Mouse (Mus musculus): ENCODE data around the gene Upk3bl. TPM values are rescaled to one million over a fixed set of nuclear protein-coding genes. Genes with fewer than 3 reads are reported as not detected.

Gene Upk3bl
- polyA plus RNA-seq, 1 experiment from 2014 or later: 1.2 TPM

- Histone ChIP-seq H3K36me3 (ENCODE audit: insufficient read depth, low read length) (peaks cover 3% of the 10 kb centered on the region; the same call in 1 of the 2 replicates), H3K4me2 (replicated peaks; ENCODE audit: low read depth, low read length) (no peak overlapping the region), H3K27ac (ENCODE audit: low read length) (no peak overlapping the region), H3K9me3 (ENCODE audit: low read length) (no peaks in the 10 kb centered on the region), H3K4me1 (ENCODE audit: insufficient read depth, low read depth, low read length) (peaks cover 2% of the 10 kb centered on the region), H3K4me3 (ENCODE audit: low read depth, low read length) (no peak overlapping the region), H3K27me3 (replicated peaks; ENCODE audit: insufficient read depth, low read length) (no peaks in the 10 kb centered on the region), H3K9ac (replicated peaks; ENCODE audit: low read depth) (no peak overlapping the region)
- ATAC-seq (no peak), DNase-seq (ENCODE audit: low spot score) (no peak)
- no peak for TF ChIP-seq EP300 (IDR thresholded peaks at IDR 0.05)
- WGBS: 74% methylated on average over 6 of the region's 6 CpGs
Measured at GRCm38 (mm10) chr5:136017262-136017661, 37.0 kb upstream of the Upk3bl start.

DNA sequence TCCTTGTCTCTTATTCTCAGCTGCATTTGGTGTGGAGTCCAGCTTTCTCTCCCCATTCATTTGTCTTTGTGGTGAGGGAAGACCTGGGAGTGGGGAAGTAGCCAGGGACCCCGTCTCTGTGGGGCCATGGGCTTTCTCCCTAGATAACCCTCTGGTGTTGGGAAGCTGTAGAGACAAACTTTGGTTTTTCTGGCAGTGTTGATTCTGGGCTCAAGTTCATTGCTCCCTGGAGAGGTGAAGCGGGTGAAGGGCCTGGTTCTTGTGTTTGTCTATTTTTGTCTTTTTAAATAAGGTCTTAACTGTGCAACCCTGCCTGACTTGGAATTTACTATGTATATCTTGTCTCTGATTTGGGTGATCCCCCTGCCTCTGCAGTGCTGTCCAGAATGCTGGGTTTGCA is 35.6 kb upstream of the Upk3bl start:
- no peak for DNase-seq (ENCODE audit: low spot score)
- no peak overlapping the region for H3K27ac ChIP-seq (ENCODE audit: low read length)
- H3K9me3 ChIP-seq (ENCODE audit: low read length): no peaks in the 10 kb centered on the region
- H3K27me3 ChIP-seq (replicated peaks; ENCODE audit: insufficient read depth, low read length): no peaks in the 10 kb centered on the region
- H3K4me2 ChIP-seq (replicated peaks; ENCODE audit: low read depth, low read length): no peak overlapping the region
- no peak overlapping the region for H3K9ac ChIP-seq (replicated peaks; ENCODE audit: low read depth)
- H3K4me3 ChIP-seq (ENCODE audit: low read depth, low read length): no peak overlapping the region
- 68% methylated on average over 2 of the region's 2 CpGs for WGBS
- H3K36me3 ChIP-seq (ENCODE audit: insufficient read depth, low read length): no peaks in the 10 kb centered on the region
- H3K4me1 ChIP-seq (ENCODE audit: insufficient read depth, low read depth, low read length): peaks cover 2% of the 10 kb centered on the region
- ATAC-seq: no peak
- TF ChIP-seq EP300 (IDR thresholded peaks at IDR 0.05): no peak
- TF ChIP-seq CTCF (IDR thresholded peaks at IDR 0.05): no peak

- Histone ChIP-seq H3K9ac (replicated peaks; ENCODE audit: low read depth) (no peak overlapping the region), H3K9me3 (ENCODE audit: low read length) (no peaks in the 10 kb centered on the region), H3K4me2 (replicated peaks; ENCODE audit: low read depth, low read length) (no peak overlapping the region), H3K36me3 (ENCODE audit: insufficient read depth, low read length) (no peaks in the 10 kb centered on the region), H3K4me3 (ENCODE audit: low read depth, low read length) (no peak overlapping the region), H3K27ac (ENCODE audit: low read length) (no peak overlapping the region), H3K4me1 (ENCODE audit: insufficient read depth, low read depth, low read length) (peaks cover 2% of the 10 kb centered on the region), H3K27me3 (replicated peaks; ENCODE audit: insufficient read depth, low read length) (no peaks in the 10 kb centered on the region)
- WGBS: 36% methylated on average over 1 of the region's 1 CpGs
- DNase-seq (ENCODE audit: low spot score): peak; percentile 82
- peak; percentile 80 for ATAC-seq
- no peak for TF ChIP-seq CTCF (IDR thresholded peaks at IDR 0.05)
- TF ChIP-seq EP300 (IDR thresholded peaks at IDR 0.05): peak; percentile 63
Measured at GRCm38 (mm10) chr5:136019907-136020306, 34.4 kb upstream of the Upk3bl start.

DNA sequence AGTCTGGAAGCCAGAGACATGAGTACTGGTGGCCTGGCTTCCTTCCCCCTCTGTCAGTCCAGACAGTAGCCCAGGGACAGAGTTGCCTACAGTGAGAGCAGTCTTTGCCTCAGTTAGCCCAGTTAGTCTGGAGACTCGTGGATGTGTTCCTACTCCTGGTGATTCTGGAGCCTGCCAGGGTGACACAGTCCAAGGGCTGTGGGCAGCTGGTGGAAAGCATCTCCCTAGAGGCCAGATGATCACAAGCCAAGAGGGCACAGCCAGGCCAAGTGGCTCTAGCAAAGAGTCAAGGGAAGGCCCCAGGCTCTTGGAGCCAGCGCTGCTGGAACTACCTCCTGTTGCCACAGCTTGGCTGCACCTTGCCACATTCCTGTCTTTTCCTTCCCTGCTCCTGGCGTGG is 28.6 kb upstream of the Upk3bl start:
- 0 out of 2 replicates have a peak, but pooled peaks cover 4% of the 10 kb centered on the region for H3K36me3 ChIP-seq (ENCODE audit: insufficient read depth, low read length)
- H3K9ac ChIP-seq (replicated peaks; ENCODE audit: low read depth): no peak overlapping the region
- H3K9me3 ChIP-seq (ENCODE audit: low read length): no peaks in the 10 kb centered on the region
- no peak overlapping the region for H3K4me2 ChIP-seq (replicated peaks; ENCODE audit: low read depth, low read length)
- no peak overlapping the region for H3K27ac ChIP-seq (ENCODE audit: low read length)
- no peak for ATAC-seq
- no peak overlapping the region for H3K4me3 ChIP-seq (ENCODE audit: low read depth, low read length)
- no peak for TF ChIP-seq CTCF (IDR thresholded peaks at IDR 0.05)
- no peak for TF ChIP-seq EP300 (IDR thresholded peaks at IDR 0.05)
- H3K27me3 ChIP-seq (replicated peaks; ENCODE audit: insufficient read depth, low read length): no peaks in the 10 kb centered on the region
- DNase-seq (ENCODE audit: low spot score): no peak
- H3K4me1 ChIP-seq (ENCODE audit: insufficient read depth, low read depth, low read length): no peaks in the 10 kb centered on the region; the same call in 1 of the 2 replicates
- 67% methylated on average over 3 of the region's 3 CpGs for WGBS

GRCm38 (mm10) chr5:136026859-136027258 is 27.4 kb upstream of the Upk3bl start:
- DNase-seq (ENCODE audit: low spot score): no peak
- 85% methylated on average over 9 of the region's 9 CpGs for WGBS

DNA sequence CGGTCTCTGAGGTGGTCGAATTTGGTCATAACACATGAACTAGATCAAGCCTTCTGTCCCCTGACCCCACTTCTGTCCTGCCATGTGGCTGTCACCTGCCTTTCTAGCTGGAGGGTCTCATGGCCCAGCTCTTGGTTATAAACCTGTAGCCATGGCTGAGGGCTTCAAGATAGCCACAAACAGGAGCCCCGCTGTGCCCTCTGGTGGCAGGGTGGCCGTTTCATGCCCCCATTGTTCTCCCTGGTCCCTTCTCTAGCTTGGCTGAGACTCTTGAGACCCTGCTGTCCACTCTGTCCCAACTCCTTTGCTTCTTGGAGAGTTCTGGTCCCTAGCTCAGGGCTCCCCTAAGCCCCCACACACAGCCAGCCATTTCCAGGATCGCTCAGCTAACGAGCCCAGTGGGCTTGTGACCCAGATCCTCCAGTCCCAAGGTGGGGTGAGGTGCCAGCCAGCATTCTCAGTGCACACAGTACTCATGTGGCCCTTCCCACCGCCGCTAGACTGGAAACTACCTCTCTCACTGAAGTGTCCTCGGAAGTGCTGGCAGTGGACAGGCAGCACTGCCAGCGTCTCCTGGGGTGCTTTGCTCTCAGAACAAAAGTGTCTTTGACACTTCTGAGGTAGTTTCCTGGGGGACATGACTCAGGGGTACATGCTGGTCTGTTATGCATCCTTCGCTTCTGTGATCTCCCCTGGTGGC is 26.5 kb upstream of the Upk3bl start:
- H3K9ac ChIP-seq (replicated peaks; ENCODE audit: low read depth): no peak overlapping the region
- 0 out of 2 replicates have a peak overlapping the region, but pooled peaks have one; percentile 14 for H3K27ac ChIP-seq (ENCODE audit: low read length)
- DNase-seq (ENCODE audit: low spot score): peak; percentile 56
- no peaks in the 10 kb centered on the region for H3K9me3 ChIP-seq (ENCODE audit: low read length)
- no peak overlapping the region for H3K4me2 ChIP-seq (replicated peaks; ENCODE audit: low read depth, low read length)
- no peaks in the 10 kb centered on the region; the same call in 1 of the 2 replicates for H3K4me1 ChIP-seq (ENCODE audit: insufficient read depth, low read depth, low read length)
- WGBS: 65% methylated on average over 11 of the region's 11 CpGs
- no peaks in the 10 kb centered on the region for H3K27me3 ChIP-seq (replicated peaks; ENCODE audit: insufficient read depth, low read length)
- peaks cover 8% of the 10 kb centered on the region; the same call in 1 of the 2 replicates for H3K36me3 ChIP-seq (ENCODE audit: insufficient read depth, low read length)
- H3K4me3 ChIP-seq (ENCODE audit: low read depth, low read length): no peak overlapping the region
- peak; percentile 78 for ATAC-seq
- TF ChIP-seq CTCF (IDR thresholded peaks at IDR 0.05) (peak; percentile 44), EP300 (IDR thresholded peaks at IDR 0.05) (no peak)

More at GRCm38 (mm10) chr5:136026859-136027258, 27.4 kb upstream of the Upk3bl start:
- Histone ChIP-seq H3K27ac (ENCODE audit: low read length) (no peak overlapping the region), H3K27me3 (replicated peaks; ENCODE audit: insufficient read depth, low read length) (no peaks in the 10 kb centered on the region), H3K4me2 (replicated peaks; ENCODE audit: low read depth, low read length) (no peak overlapping the region), H3K4me3 (ENCODE audit: low read depth, low read length) (no peak overlapping the region), H3K9me3 (ENCODE audit: low read length) (no peaks in the 10 kb centered on the region), H3K36me3 (ENCODE audit: insufficient read depth, low read length) (peaks cover 8% of the 10 kb centered on the region; the same call in 1 of the 2 replicates), H3K4me1 (ENCODE audit: insufficient read depth, low read depth, low read length) (no peaks in the 10 kb centered on the region; the same call in 1 of the 2 replicates), H3K9ac (replicated peaks; ENCODE audit: low read depth) (no peak overlapping the region)
- TF ChIP-seq EP300 (IDR thresholded peaks at IDR 0.05) (no peak), CTCF (IDR thresholded peaks at IDR 0.05) (no peak)
- no peak for ATAC-seq

Measured in lung, postnatal 0 days (tissue).